Mouse (Mus musculus): ENCODE measurements around the gene Smarcb1. TPM values are rescaled to one million over a fixed set of nuclear protein-coding genes. Genes with fewer than 3 reads are reported as not detected.
A peak's percentile ranks its signal among the peaks of the same experiment; 100 is the strongest.

Smarcb1 gene
- total RNA-seq, 2 experiments from 2014 or later: 80.6 to 84.5 TPM

DNA sequence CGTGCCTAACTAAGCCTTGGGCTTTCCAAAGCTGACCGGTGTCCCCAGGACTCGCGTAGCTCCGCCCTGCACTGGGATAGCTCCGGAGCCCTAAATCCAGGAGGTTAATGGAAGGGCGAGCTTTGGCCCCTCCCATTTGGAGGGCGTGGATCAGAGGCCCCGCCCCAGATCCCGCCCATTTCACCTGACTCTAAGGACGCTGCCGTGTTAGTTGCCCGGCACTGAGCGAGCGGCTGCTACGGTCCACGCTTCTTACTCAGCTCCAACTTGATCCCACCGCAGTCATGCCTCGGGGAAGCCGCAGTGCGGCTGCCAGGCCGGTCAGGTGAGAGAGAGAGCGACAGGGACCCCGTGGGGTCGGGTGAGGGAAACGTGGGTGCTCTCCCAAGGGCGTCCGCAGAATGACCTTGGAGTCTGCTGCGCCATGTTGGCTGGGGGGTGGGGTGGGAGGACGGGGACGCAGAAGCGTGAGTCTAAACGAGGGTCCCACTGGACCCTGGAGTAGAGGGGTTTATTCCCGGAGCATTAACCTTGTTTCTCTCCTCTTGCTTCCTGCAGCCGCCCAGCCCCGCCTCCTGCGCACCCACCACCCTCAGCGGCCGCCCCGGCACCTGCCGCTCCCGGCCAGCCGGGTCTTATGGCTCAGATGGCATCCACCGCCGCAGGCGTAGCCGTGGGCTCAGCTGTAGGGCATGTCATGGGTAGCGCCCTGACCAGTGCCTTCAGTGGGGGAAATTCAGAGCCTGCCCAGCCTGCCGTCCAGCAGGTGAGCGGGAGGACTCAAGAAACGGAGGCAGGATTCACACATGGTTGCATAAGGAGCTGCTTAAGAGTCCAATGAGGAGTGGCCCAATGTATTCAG is 14.5 kb upstream of the Smarcb1 start, which contains the start of gene Mmp11:
Mmp11 (minus strand) TSS at position 817 of the 862 bp plus-strand sequence.
- DNase-seq (ENCODE audit: low spot score in 2 of 2): peak; percentile 65 to 73

DNA sequence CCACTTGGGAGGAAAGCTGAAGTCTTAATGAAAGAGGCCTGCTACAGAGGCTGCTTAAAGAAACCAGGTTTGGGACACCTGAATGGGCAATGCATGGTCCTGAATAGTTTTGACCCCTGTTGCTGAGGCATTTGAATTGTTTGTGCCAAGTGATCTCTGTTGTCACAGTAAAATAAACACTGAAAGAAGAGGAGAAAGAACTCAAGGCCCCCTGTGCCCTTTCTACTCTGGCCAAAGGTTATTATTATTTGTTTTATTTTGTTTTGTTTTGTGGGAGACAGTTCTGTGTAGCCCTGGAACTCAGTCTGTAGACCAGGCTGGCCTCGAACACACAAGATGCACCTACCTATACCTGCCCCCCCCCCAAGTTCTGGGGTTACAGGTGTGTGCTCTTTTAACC is 13.6 kb upstream of the Smarcb1 start:
- DNase-seq (ENCODE audit: low spot score in 2 of 2): no peak

DNA sequence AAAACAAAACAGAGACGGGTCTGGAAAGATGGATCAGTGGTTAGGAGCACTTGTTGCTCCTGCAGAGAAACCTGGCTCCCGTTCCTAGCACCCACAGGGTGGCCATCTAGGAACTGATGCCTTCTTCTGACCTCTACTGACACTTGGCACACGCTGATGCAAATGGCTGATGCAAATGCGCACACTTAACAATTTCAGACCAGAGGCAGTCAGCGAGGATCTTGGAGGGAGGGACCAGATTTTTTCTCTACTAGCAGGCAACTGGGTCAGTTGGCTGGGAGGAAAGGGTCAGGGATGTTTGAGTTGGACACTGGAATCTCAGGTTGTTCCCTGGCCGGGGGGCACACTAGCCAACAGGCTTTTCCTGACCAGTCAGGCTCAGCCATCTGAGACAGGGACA is 11.5 kb upstream of the Smarcb1 start, which contains the start of gene Chchd10:
Chchd10 (plus strand) TSS at position 240 of the 400 bp plus-strand sequence.
- DNase-seq (ENCODE audit: low spot score in 2 of 2): no peak

DNA sequence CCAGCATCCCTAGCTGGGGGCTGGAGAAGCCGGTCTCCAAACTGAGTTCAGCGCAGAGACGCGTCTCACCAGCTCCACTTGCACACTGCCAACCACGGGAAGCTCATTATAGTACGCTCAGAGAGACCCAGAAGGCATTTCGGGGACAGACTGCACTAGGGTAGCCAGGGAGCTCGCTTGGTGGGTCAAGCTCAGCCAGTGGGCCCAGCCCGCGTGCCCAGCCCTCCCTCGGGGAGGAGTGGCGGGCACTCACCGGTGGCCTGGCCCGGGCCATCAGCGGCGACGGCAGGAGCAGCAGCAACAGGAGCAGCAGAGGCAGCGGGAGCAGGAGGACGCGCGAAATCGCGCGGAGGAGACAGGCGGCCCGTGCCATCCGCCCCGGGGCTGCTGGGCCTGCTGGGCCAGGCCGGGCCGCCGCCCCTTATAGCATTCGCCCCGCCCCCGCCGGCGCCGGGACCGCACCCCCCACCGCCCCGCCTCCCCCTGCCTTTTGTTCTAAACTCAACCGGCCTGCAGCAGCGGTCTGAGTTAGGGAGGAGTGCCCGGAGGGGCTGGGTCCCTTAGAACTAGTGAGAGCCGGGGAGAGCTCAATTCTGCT is 10.8 kb upstream of the Smarcb1 start:
- peak in 1 of 2 experiments; percentile 29 for DNase-seq (ENCODE audit: low spot score in 2 of 2)

DNA sequence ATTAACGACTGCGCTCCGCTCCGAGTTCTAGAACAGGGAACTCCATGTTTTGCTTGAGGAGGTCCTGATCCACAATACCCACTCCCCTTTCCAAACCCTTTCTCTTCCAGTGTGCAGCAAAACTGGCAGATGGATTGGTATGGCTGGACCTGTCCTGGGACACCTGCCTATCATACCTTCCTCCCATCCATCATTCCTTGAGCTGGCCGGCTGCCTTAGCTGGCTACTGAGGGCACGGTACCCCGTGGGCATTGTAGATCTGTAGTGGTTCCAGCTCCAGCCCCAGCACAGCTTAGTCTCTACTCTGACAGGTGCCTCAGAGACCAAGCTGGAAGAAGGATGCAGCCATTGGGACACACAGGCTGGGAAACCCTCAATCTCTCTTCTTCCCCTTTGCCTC is 9.9 kb upstream of the Smarcb1 start:
- DNase-seq (ENCODE audit: low spot score in 2 of 2): no peak

DNA sequence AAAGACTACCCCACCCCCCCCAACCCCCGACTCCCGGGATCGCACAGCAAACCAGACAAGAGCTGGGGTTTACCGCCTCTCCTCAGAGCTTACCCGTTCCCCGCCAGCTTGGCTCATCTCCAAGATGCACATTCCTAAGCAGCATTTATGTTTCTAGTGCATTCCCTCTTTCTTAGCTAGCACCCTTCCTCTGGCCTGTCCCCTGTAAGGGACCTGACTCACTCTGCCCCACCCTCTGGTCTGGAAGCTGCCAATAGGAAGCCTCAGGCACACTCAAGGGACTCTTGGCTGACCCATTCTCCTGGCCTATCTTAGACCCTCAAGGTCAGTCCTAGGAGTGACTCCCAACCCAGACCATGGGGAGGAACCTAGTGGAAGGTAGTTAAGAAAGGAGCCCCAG is 8.9 kb upstream of the Smarcb1 start:
- DNase-seq (ENCODE audit: low spot score in 2 of 2): no peak

DNA sequence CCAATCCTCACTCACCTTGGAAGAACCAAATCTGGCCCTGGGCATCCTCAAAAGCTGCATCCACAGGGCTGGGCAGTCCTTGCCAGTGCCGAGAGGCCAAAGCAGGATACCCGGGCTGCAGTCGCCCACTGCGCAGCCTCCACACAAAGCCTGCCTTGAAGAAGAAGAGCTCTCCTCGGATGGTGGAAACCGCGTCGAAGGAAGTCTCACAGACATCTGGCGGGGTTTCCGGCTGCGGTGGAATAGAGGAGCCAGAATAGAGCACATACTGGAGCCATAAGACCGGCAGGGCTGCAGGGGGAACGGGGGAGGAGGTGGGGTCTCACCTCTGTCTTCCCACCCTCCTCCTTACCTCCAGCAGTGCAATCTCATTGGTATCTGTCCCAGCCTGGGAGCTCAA is 5.0 kb upstream of the Smarcb1 start:
- no peak for DNase-seq (ENCODE audit: low spot score in 2 of 2)

DNA sequence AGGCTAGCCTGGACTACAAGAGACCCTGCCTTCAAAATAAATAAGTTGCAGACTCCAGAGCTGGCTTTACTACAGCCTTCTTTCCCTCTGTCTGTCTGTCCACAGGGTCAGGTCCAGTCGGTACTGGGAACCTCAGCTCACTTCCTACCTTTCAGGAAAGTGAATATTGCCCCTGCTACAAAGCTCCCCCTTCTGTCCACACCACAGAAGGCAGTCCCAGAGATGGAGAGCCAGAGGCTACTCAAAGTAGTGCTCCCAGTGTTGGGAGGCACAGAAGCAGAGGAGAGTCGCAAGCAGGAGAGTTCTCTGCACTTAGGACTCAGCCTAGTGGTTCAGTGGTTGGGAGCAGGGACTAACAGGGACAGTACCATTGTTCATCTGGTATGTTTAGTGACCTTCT is 2.9 kb upstream of the Smarcb1 start:
- DNase-seq (ENCODE audit: low spot score in 2 of 2): no peak

DNA sequence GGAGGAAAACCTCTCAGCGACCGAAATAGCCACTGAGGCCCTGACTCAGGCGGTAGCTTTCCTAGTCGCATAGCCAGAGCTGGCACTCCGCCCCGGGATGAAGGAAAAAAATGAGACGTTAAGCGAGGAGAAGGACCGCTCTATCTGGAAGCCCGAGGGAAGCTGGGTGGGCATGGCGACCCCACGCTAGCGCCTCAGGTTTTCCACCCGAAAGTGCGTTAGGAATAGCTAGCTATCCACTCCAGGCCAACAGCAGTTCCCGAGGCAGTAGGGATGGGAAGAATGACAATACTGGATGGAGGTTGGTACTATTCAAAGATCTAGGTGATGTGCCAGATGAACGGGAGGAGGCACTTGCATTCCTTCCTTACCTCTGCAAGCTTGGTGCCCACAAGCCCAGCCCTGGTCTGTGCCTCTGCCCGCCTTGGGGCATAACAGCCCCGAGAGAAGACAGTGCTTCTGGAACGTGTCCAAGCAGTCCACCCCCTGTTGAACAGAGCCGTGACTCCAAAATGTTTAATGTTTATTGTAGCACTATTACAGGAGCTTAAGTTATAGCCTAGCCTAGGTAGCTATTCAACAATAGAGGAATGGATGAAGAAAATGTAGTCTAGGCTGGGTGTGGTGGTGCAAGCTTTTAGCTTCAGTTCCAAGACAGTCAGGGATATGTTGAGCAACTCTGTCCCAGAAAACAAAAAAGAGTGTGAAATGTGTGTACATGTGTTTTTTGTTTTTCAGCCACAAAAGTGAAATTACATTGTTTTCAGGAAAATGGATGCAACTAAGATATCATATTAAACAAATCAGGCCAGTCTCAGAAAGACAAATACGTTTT is 526 bp upstream of the Smarcb1 start:
- DNase-seq (ENCODE audit: low spot score in 2 of 2): no peak

DNA sequence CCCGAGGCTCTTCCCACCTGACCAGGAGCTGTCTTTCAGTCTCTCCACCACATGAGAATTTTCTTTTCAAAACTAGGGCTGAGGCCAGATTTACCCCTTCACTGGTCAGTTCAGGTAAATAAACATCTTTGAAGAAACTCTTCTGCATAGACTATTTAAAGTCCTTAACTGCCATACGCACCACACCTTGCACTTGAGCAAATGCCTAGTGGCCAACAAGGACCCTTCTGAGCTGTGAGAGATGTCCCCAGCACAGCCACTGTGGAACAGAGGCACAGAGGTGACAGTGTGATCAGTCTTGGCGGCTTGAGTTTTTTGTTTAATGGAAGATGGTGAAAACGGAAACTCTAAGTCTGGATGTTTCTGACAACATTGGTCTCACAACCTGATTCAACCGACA is 2.4 kb downstream of the Smarcb1 start:
- no peak for DNase-seq (ENCODE audit: low spot score in 2 of 2)

DNA sequence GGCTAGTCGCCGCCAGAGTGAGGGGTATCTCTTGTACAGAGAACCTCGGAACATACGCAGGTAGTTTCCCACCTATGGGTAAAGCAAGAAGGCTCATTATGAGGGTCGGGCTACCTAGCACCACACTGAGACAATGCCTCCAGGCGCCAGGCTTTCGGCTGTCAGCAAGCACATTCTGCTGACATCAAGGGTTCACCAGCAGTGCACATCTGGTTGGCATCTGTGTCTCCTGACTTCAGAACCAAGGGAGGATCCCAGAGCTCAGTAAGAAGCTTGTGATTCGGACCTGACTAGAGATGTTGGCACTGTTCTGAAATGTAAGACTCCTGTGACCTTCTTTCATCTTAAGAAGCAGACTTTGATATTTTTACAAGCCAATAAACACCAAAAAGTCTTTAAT is 4.6 kb downstream of the Smarcb1 start:
- DNase-seq (ENCODE audit: low spot score in 2 of 2): no peak

DNA sequence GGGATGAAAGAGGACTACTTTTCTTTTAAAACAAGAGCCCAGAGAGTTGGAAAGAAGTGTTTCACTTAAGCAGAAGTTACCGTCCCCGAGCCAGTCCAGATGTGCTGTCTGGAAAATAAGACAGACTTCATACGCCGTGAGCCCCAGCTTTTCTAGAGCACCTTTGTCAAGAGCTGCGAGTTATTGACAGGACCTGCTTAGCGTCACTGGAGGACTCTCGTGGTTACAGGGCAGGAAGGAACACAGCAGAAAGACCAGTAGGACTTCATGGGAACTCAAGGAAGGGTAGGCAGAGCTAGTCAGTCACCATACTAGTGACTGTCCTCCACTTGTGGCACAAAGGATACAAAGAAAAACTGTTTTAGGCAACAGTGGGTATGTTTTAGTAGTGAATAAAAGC is 5.9 kb downstream of the Smarcb1 start:
- DNase-seq (ENCODE audit: low spot score in 2 of 2): no peak

DNA sequence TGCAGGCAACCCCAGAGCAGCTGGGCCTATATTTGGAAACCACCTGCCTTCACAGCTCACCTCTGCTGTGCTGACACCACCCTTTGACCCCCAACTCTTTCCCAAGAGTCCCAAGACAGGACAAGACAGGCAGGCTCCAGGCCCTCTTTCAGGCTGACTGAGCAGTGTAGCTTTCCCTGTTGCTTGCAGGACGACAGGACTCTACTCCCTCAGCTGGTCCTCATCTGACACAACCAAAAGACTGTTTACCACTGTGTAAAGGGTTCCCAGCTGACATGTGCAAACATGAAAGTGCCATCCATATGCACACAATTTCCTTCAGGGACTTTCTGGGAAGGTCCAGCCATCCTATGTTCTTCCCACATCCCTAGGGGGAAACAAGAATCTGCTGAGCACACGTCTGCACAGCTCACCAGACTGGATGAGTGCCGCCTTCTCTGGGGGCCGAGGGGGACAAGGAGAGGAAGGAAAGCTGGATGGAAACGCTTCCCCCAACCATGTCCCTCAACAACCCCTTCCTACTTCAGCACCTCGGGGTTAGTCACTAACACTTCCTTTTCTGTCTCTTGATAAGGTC is 8.3 kb downstream of the Smarcb1 start:
- no peak for DNase-seq (ENCODE audit: low spot score in 2 of 2)

DNA sequence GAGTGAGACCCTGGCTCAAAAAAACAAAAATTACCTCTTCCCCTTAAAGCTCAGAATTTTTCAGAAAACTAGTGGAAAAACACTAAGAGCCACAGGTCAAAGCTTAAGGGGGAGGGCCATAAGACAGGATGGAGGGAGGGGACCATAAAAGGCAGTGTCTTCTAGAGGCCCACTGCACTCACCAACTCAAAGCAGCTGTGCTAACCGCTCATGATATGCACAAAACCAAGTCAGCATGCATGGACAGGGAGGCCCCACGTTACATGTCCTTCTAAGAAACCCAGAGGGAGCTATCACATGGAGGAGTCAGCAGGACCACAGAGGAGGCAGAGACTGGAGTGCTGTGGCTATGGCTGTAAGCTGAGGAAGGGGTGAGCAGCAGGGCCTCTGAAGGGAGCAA is 10.7 kb downstream of the Smarcb1 start:
- DNase-seq (ENCODE audit: low spot score in 2 of 2): no peak

DNA sequence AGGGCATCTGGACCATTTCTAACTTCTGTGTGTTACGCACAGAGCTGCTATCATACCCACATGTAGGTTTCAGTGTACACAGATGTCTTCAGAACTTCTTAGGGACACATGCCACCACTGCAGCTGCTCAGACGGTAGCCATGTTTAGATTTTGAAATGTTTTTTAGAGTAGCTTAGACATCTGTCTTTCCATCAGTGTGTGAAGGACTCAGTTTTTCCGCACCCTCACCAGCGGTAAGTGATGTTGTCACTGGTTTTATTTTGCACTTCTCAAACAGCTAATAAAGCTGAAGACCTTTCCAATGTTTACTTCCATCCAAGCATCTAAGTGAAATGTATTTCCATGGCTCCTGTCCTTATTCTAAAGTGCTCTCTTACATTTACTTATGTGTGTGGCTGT is 14.5 kb downstream of the Smarcb1 start:
- no peak for DNase-seq (ENCODE audit: low spot score in 2 of 2)

DNA sequence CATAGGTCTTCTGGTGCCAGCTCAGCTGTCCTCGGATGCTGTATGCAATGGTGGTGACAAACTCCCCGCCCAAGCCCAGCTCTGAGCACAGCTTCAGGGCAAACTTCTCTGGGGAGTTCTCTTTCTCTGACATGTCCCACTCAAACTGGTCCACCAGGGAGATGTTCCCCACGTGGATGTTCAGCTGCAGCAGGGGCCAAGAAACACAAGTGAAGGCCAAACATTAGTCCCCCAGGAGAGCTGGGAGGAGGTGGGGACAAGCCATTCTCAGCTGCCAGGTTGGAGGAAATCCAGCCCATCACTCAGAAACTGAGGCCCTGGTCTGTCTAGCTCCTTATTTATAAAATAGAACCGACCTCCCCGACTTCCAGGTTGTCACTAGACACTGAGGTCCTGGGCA is 17.0 kb downstream of the Smarcb1 start:
- no peak for DNase-seq (ENCODE audit: low spot score in 2 of 2)

DNA sequence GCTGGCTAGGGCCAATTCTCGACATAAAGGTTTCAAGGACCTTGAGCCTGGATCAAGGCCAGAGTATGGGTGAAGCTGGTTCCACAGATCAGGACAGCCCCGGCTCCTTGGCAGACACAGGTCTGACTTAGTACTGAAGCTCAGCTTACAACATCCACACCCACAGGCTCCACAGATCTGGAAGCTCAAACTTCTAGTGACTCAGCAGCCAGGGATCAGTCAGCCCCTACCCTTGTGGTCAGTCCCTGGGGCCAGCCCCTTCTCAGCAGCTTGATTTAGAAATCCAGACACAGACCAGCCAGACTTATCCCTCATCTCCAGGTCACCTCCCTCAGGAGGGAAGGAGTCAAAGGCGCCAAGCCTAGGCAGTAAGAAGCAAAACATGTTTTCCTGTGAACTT is 22.6 kb downstream of the Smarcb1 start:
- no peak for DNase-seq (ENCODE audit: low spot score in 2 of 2)

DNA sequence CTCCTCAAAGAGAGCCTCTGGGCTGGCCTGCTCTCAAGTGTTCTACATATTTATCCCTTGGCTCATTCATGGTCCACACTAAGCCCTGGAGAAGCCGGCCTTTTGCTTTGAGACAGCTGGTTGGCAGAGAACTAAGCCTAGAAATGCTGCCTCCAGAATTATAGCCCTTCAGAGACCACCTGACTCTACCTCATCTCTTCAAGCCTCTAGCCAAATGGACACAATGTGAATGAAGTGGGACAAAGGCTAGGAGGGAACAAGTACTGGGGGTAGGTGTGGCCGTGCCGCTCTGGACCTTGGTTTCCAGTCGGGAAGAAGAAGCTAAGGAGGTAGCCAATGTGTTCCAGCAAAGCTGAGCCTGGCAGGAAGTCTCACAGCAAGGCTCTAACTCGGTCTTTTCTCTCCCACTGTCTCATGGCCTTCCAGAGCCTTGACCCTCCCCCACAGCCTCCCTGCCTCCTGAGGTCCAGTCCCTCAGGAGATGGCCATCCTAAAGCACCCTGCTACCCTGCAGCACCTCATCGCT is 23.3 kb downstream of the Smarcb1 start:
- no peak for DNase-seq (ENCODE audit: low spot score in 2 of 2)

DNA sequence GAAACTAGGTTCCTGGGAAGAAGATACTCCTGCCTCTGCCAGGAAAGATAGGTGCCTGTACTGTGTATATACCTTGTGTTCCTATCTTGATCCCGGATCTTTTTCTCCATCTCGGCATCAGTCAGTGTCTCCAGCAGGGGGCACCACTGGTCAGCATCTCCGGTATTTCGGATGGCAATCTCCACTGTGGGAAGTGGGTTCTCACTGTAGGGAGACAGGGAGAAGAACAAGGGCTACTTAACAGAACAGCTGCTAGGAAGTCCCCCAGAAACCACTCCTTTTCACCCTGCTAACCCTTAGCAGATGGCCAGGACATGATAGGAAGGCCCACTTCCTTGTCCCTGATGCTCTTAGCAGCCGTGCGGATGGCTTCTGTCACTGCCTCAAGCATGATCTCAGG is 24.0 kb downstream of the Smarcb1 start:
- peak; percentile 54 to 75 for DNase-seq (ENCODE audit: low spot score in 2 of 2)

DNA sequence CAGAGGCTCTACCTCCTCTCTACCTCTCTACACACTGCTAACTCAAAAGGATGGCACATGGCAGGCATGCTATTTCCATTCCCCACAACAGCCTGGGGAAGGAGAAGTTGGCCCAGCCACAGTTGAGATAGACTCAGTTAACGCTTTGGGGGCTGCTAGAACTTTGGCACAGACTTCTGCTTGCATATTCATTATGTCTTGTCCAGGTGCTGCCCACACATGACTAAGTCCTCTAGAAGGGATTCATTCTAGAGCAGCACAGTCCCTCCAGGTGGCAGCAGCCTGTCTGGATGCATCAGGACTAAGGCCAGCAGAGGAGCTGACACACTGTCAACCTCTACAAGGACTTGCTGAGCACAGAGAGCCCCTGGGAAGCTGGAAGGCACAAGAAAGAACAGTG is 25.2 kb downstream of the Smarcb1 start:
- peak; percentile 24 to 47 for DNase-seq (ENCODE audit: low spot score in 2 of 2)

DNA sequence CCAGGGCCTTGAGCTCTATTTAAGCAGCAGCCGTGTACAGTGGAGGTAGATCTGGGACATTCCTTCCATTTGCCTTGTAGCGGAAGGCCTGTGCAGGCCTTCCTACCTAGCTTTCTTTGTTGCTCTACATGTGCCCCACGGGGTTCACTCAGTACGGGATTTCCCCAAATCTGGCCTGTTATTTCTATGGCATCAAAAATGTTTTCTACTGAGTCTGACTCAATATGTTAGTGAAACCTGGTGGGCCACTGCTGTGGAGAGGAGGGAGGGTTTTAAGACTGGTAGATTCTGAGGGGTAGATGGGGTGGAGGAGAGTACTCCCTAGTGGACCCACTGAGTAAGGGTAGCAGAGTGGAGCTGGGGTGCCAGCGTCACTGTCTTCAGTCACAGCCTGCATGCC is 25.7 kb downstream of the Smarcb1 start:
- DNase-seq (ENCODE audit: low spot score in 2 of 2): no peak

All from layer of hippocampus, postnatal 14 days (tissue).